Mouse (Mus musculus) cerebellum, postnatal 25 days (tissue): ENCODE data around the gene Mfsd6.
"Not testable (repeated sequence)": the region's sequence is repeated elsewhere in the genome, so short reads cannot be mapped to it uniquely, and the experiment has no call there.

ENCODE experiments used
- DNase-seq, 2 experiments: peaks; one replicate each; pipeline ENCODE4 v3.0.0; 2021; ENCODE audit warnings: mixed read lengths in 2 of 2

Mfsd6 gene

GRCm38 (mm10) chr1:52707030-52707429 is 20.2 kb downstream of the Mfsd6 start:
- no peak for DNase-seq

DNA sequence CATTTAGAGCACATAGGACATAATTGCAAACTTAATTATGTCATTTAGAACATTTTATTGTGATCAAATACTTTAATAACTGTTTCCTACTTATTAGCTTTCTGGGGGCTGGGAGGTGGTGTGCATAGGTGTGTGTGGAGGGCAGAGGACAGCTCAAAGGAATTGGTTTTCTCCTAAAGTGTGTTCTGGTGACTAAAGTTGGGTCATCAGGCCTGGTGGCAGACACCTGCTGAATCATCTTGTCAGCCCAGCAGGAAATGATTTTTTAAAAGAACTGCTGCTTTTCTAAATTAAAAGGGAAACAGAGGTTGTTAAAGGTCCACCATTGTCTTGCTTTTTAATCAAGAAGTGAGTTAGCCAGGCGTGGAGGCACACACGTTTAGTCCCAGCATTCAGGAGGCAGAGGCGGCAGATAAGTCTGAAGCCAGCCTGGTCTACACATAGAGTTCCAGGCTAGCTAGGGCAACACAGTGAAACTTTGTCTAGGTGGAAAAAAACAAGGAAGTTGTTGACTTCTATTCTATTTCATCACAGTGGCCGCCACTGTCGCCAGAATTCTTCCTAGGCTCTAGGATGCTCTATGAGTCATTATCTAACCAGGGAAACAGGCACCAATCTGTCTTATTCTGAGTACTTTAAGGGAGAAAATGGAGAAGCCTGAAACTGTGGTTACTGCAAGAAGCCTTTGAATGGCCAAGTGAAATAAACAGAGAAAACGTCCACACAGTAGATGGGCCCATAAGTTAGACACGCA is 24.3 kb downstream of the Mfsd6 start:
- DNase-seq: no peak

DNA sequence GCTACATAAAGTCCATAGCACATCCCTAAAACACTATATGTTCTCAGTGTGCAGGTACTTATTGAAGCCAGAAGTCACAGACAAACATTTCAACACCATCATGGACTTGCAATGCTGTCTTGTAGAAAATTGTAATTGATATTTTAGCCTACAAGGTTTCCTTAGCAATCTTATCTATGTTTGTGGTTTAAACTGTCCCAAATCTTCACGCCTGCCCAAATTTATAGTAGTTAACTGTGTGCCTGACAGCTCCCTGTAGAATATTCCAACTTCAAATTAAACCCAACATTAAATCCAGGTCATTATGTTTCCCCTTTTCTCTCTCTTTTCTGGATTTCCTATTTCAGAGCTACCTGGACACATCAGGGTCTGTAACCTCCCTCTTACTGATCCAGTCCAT is 25.3 kb downstream of the Mfsd6 start:
- DNase-seq: no peak

GRCm38 (mm10) chr1:52694456-52694855 is 32.8 kb downstream of the Mfsd6 start:
- not testable (repeated sequence) for DNase-seq

GRCm38 (mm10) chr1:52687636-52688035 is 39.6 kb downstream of the Mfsd6 start:
- no peak for DNase-seq

- DNase-seq: no peak
These were observed 43.7 kb downstream of the Mfsd6 start for GRCm38 (mm10) chr1:52683550-52683949.

DNA sequence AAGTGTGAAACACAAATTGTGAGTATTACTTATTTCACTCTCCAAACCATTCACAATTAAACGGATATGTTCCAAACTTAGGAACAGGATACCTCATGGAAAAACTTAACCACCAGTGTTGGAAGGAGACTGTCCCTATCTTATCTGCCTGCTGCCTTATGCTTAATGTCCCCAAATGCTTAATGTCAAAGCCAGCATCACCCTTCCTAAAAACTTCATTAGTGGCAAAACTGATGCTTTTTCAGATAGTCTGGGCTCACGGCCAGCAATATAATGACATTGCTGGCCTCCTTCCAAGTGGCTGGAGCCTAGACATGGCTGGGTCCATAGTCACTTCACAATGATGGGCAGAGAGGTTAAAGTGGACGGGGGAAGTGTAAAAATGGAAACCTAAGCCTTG is 50.6 kb downstream of the Mfsd6 start:
- peak; percentile 47 to 78 for DNase-seq

DNA sequence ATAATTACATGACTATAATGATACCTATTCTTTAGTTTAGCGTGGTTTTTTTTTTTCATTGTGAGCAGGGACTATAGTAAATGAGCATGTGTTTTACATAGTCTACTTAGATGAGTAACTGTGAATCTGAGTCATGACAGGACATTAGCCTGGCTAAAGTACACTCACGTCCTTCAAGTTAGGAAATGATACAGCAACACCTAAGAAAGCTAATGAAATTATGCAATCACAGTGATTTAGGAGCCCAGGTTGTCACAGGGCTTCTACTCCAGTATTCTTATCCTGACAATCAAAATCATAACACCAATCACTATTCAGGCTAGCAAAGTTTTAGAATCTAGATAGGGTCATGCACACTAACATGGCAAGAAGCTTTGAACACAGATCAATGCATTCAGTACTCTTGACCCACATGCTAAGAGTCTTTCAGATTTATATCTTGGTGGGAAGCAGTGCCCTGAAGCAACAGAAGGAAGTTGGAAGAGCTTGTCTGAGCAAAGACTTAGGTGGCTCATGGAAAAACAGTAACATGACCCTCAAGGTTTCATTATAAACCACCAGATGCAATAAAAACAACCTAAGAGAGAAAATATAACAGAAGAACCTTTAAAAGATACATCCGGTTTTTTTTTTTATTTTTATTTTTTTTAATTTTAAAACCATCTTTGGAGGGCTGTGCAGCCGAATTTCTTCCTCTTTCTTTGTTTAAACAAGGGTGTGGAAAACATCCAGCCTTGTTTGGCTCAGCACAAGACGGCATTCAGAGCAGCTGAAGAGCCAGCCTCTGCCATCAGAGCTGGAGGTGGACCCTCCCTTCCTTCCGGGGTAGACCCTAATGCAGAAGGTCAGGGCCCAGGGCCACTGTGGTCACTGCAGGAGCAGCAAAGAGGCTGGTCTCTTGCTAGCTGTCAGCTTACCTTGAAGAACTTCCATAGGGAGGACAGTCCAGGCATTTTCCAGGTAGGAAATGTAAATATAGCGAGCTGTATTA is 51.4 kb downstream of the Mfsd6 start:
- no peak for DNase-seq

DNA sequence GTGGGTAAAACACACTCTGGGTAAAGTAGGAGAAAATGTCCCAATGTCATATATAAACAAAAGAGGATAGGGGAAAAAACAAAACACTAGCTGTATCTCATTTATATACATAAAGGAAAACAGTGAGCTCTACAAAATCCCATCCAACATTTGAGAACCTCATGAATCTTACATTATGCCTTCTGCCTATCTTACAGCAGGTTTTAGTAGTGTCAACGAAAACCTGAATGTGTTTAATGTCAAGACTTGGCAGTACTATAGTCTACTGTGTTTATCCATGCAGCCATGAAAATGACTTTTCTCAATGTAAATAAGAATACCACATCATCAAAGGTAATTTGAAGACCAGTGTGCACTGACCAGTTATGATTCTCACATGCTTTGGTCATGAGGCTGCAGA is 57.3 kb downstream of the Mfsd6 start:
- DNase-seq: no peak

- no peak for DNase-seq
These were observed 58.4 kb downstream of the Mfsd6 start for GRCm38 (mm10) chr1:52668743-52669323.

DNA sequence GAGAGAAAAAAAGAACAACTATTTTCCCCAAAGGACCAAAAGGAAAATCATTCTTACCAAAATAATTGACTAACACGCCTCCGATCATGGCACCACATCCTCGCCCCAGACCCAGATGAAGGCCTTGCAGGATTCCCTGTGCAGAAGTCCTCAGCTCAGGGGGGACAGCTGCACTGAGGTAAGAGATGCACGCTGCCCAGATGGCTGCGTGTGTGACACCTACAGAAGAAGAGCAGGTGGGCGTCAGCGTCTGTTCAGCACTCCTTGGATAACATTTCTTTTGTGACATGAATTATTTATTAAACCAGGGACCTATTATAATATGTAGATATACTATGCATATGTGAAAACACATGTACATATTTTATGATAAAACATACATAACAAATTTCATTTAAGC is 64.0 kb downstream of the Mfsd6 start:
- DNase-seq: no peak

GRCm38 (mm10) chr1:52660765-52661164 is 66.5 kb downstream of the Mfsd6 start:
- DNase-seq: no peak

GRCm38 (mm10) chr1:52660278-52660677 is 67.0 kb downstream of the Mfsd6 start:
- DNase-seq: no peak

DNA sequence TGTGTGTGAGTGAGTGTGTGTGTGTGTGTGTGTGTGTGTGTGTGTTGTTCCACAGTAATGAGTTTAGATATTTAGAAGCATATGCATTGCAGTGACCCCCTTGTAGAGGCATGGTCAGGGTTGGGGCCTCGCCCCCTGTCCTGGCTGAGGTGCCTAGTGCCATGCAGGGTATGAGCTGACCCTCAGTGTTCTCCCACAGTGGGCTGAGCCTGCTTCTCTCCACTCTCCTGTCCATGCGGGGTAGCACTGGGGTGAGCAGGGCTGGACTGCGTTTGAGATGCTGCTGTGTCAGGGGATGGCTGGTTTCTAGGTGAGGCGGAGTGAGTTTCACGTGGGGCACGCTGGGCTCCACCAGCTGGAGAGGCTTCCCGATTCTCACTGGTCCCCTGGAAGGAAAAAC is 69.1 kb downstream of the Mfsd6 start:
- no peak for DNase-seq

- DNase-seq: no peak
These were observed 72.1 kb downstream of the Mfsd6 start for GRCm38 (mm10) chr1:52655153-52655552.

DNA sequence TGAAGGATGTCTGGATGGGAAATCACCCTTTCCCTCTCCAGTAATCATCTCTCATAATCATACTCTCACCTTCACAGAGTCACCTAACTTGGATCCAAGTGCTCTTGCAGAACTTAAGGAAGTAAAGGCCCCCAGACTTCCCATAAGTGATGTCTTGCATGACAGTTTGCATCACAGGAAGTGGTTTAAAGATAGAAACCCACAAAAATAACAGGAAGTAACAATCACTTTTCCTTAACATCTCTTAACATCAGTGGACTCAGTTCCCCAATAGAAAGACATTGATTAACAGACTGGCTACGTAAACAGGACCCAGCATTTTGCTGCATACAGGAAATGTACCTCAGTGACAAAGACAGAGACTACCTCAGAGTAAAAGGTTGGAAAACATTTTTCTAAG is 73.9 kb downstream of the Mfsd6 start:
- no peak for DNase-seq

DNA sequence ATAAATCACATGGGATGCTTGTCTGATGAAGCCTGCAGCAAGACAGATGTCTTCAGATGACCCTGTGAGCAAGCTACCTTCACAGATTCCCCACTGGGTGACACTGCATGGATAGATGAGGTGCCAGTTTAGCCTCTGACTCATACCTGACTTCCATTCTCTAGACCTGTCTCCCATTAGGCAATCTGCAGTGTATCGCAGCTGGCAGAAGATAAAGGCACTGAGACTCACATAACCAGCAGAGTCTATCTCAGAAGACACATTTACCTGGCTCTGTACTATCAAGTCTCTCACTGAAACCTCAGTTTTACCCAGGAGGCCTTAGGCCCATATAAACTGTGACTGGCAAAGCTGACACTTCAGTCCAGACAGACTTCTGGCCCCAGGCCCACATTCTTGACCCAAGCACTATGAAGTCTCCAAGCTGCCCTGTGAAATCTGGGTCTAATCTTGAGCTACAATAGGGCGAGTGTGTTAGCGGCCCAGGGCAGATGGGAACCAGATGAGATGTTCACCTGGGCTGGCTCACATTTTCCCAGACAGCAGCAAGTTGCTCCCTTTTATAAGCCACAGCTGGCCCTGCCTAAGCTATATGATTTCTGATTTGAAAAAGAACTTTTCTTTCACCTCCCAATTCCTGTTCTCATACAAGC is 74.5 kb downstream of the Mfsd6 start:
- DNase-seq: no peak

DNA sequence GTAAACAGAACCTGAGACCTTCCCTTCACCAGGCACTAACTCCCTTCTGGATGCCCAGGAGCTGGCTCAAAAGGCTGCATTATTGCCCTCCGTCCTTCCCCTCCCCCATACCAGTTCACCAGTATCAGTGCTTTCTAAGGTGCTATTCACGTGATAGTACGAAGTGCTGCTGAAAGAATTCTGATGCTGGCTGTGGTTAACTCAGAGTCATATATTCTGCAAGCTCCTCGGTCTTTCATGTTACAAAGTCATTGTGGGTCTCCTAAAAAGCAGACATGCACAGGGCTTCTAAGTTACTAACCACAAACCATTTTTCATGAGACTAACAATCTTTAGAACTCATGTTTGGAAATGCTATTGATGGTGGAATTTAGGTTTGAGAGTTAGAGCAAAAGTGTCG is 77.2 kb downstream of the Mfsd6 start:
- no peak for DNase-seq

GRCm38 (mm10) chr1:52648153-52649027 is 78.9 kb downstream of the Mfsd6 start:
- DNase-seq: peak; percentile 75 to 82

DNA sequence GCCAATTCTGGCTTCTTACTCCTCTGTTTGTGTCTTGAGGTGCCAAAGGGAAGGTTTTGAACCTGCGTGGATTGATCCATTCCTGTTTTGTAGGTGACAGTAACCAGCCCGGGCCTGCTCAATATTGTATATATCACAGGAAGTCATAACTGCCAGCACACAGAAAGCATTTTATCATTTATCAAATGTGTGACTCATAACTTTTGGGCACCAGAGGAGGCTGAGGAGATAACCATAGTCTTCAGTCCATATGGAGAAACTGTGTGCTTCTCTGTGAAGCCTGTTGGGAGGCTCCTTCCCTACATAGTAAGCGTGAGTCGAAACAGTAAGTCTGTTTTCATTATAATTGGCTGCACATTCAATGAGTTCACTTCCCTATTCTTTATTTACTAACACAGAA is 86.5 kb downstream of the Mfsd6 start:
- no peak for DNase-seq

DNA sequence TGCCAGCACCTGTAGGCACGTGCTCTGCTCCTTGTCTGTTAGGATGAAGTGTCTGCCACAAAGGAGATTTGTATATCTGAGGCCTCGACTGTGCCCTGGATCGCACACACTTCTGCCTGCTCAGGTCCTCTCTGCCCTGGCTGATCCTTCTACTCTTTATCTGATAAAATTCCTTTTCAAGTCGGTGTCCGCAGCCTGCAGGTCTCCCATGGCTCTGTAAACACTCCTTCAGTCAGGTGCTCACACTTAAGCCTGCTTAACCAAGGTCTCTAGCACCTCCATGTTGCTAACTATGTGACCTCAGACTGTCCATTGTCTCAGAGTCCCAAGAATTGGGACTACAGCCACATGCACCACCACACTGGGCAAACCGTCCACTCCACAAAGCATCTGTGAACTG is 87.0 kb downstream of the Mfsd6 start:
- DNase-seq: no peak

- no peak for DNase-seq
These were observed 88.2 kb downstream of the Mfsd6 start for GRCm38 (mm10) chr1:52639090-52639489.
